Mouse (Mus musculus): Measurements from ENCODE around the gene Trim9. TPM values are rescaled to one million over a fixed set of nuclear protein-coding genes. Genes with fewer than 3 reads are reported as not detected.

Gene Trim9
- polyA plus RNA-seq, 1 experiment from 2014 or later, result 27.4 TPM

- H3K4me1 ChIP-seq (ENCODE audit: control insufficient read depth, insufficient read depth, low read length), result 0 out of 2 replicates have a peak, but pooled peaks cover 2% of the 10 kb centered on the region
- no peak overlapping the region for H3K4me2 ChIP-seq (ENCODE audit: low read depth)
- H3K4me3 ChIP-seq (ENCODE audit: low read depth, low read length), result no peak overlapping the region
- H3K9me3 ChIP-seq (ENCODE audit: control insufficient read depth, low read length), result no peaks in the 10 kb centered on the region
- DNase-seq (ENCODE audit: low spot score) (no peak), ATAC-seq (ENCODE audit: insufficient read depth, low FRiP score, low TSS enrichment) (no peak)
- no peak overlapping the region for H3K9ac ChIP-seq (ENCODE audit: low read length)
- H3K27ac ChIP-seq (ENCODE audit: low read depth, low read length), result no peak overlapping the region
- no peaks in the 10 kb centered on the region for H3K36me3 ChIP-seq (ENCODE audit: control insufficient read depth, insufficient read depth, low read length)
- no peaks in the 10 kb centered on the region for H3K27me3 ChIP-seq (ENCODE audit: control insufficient read depth, insufficient read depth, low read length)
- 38% methylated on average over 4 of the region's 4 CpGs for WGBS
Observed at GRCm38 (mm10) chr12:70363016-70363415, 15.6 kb upstream of the Trim9 start.

GRCm38 (mm10) chr12:70360276-70360675, 12.9 kb upstream of the Trim9 start:
- no peak overlapping the region for H3K27ac ChIP-seq (ENCODE audit: low read depth, low read length)

GRCm38 (mm10) chr12:70359443-70359842, 12.0 kb upstream of the Trim9 start:
- H3K4me2 ChIP-seq (ENCODE audit: low read depth), result no peak overlapping the region
- H3K4me1 ChIP-seq (ENCODE audit: control insufficient read depth, insufficient read depth, low read length), result no peaks in the 10 kb centered on the region
- DNase-seq (ENCODE audit: low spot score) (no peak), ATAC-seq (ENCODE audit: insufficient read depth, low FRiP score, low TSS enrichment) (no peak)
- H3K9ac ChIP-seq (ENCODE audit: low read length), result no peak overlapping the region
- no peaks in the 10 kb centered on the region for H3K9me3 ChIP-seq (ENCODE audit: control insufficient read depth, low read length)
- no peak overlapping the region for H3K27ac ChIP-seq (ENCODE audit: low read depth, low read length)
- no peak overlapping the region for H3K4me3 ChIP-seq (ENCODE audit: low read depth, low read length)
- no peaks in the 10 kb centered on the region for H3K27me3 ChIP-seq (ENCODE audit: control insufficient read depth, insufficient read depth, low read length)
- WGBS, result 84% methylated on average over 13 of the region's 13 CpGs
- no peaks in the 10 kb centered on the region for H3K36me3 ChIP-seq (ENCODE audit: control insufficient read depth, insufficient read depth, low read length)

More at GRCm38 (mm10) chr12:70360276-70360675, 12.9 kb upstream of the Trim9 start:
- ATAC-seq (ENCODE audit: insufficient read depth, low FRiP score, low TSS enrichment) (no peak), DNase-seq (ENCODE audit: low spot score) (no peak)
- Histone ChIP-seq H3K9ac (ENCODE audit: low read length) (no peak overlapping the region), H3K4me2 (ENCODE audit: low read depth) (no peak overlapping the region), H3K9me3 (ENCODE audit: control insufficient read depth, low read length) (no peaks in the 10 kb centered on the region), H3K27me3 (ENCODE audit: control insufficient read depth, insufficient read depth, low read length) (no peaks in the 10 kb centered on the region), H3K4me3 (ENCODE audit: low read depth, low read length) (no peak overlapping the region), H3K4me1 (ENCODE audit: control insufficient read depth, insufficient read depth, low read length) (no peaks in the 10 kb centered on the region), H3K36me3 (ENCODE audit: control insufficient read depth, insufficient read depth, low read length) (no peaks in the 10 kb centered on the region)
- WGBS, result 81% methylated on average over 5 of the region's 5 CpGs

- Histone ChIP-seq H3K4me1 (ENCODE audit: control insufficient read depth, insufficient read depth, low read length) (no peaks in the 10 kb centered on the region), H3K9ac (ENCODE audit: low read length) (no peak overlapping the region), H3K4me3 (ENCODE audit: low read depth, low read length) (no peak overlapping the region), H3K36me3 (ENCODE audit: control insufficient read depth, insufficient read depth, low read length) (no peaks in the 10 kb centered on the region), H3K27ac (ENCODE audit: low read depth, low read length) (no peak overlapping the region), H3K27me3 (ENCODE audit: control insufficient read depth, insufficient read depth, low read length) (no peaks in the 10 kb centered on the region), H3K4me2 (ENCODE audit: low read depth) (no peak overlapping the region), H3K9me3 (ENCODE audit: control insufficient read depth, low read length) (no peaks in the 10 kb centered on the region)
- no peak for DNase-seq (ENCODE audit: low spot score)
- 49% methylated on average over 8 of the region's 8 CpGs for WGBS
- ATAC-seq (ENCODE audit: insufficient read depth, low FRiP score, low TSS enrichment), result no peak
Observed at GRCm38 (mm10) chr12:70354926-70355325, 7.5 kb upstream of the Trim9 start.

- 89% methylated on average over 4 of the region's 4 CpGs for WGBS
Observed at GRCm38 (mm10) chr12:70350490-70350889, 3.1 kb upstream of the Trim9 start.

GRCm38 (mm10) chr12:70349788-70350187, 2.4 kb upstream of the Trim9 start:
- no peak overlapping the region for H3K4me2 ChIP-seq (ENCODE audit: low read depth)
- H3K4me1 ChIP-seq (ENCODE audit: control insufficient read depth, insufficient read depth, low read length), result peaks cover 19% of the 10 kb centered on the region
- no peaks in the 10 kb centered on the region for H3K36me3 ChIP-seq (ENCODE audit: control insufficient read depth, insufficient read depth, low read length)
- H3K27me3 ChIP-seq (ENCODE audit: control insufficient read depth, insufficient read depth, low read length), result no peaks in the 10 kb centered on the region
- WGBS, result 80% methylated on average over 6 of the region's 6 CpGs
- DNase-seq (ENCODE audit: low spot score) (no peak), ATAC-seq (ENCODE audit: insufficient read depth, low FRiP score, low TSS enrichment) (no peak)
- no peaks in the 10 kb centered on the region for H3K9me3 ChIP-seq (ENCODE audit: control insufficient read depth, low read length)
- H3K9ac ChIP-seq (ENCODE audit: low read length), result no peak overlapping the region
- no peak overlapping the region for H3K4me3 ChIP-seq (ENCODE audit: low read depth, low read length)
- H3K27ac ChIP-seq (ENCODE audit: low read depth, low read length), result no peak overlapping the region

More at GRCm38 (mm10) chr12:70350490-70350889, 3.1 kb upstream of the Trim9 start:
- no peak overlapping the region for H3K4me3 ChIP-seq (ENCODE audit: low read depth, low read length)
- no peaks in the 10 kb centered on the region for H3K36me3 ChIP-seq (ENCODE audit: control insufficient read depth, insufficient read depth, low read length)
- H3K4me2 ChIP-seq (ENCODE audit: low read depth), result no peak overlapping the region
- no peak for DNase-seq (ENCODE audit: low spot score)
- H3K9ac ChIP-seq (ENCODE audit: low read length), result no peak overlapping the region
- no peak overlapping the region for H3K27ac ChIP-seq (ENCODE audit: low read depth, low read length)
- no peaks in the 10 kb centered on the region for H3K9me3 ChIP-seq (ENCODE audit: control insufficient read depth, low read length)
- H3K4me1 ChIP-seq (ENCODE audit: control insufficient read depth, insufficient read depth, low read length), result peaks cover 14% of the 10 kb centered on the region; the same call in 1 of the 2 replicates
- ATAC-seq (ENCODE audit: insufficient read depth, low FRiP score, low TSS enrichment), result no peak
- no peaks in the 10 kb centered on the region for H3K27me3 ChIP-seq (ENCODE audit: control insufficient read depth, insufficient read depth, low read length)

GRCm38 (mm10) chr12:70348026-70348425, 612 bp upstream of the Trim9 start:
- 23% methylated on average over 8 of the region's 8 CpGs for WGBS
- H3K27me3 ChIP-seq (ENCODE audit: control insufficient read depth, insufficient read depth, low read length), result no peaks in the 10 kb centered on the region
- H3K4me1 ChIP-seq (ENCODE audit: control insufficient read depth, insufficient read depth, low read length), result peaks cover 19% of the 10 kb centered on the region
- no peak for ATAC-seq (ENCODE audit: insufficient read depth, low FRiP score, low TSS enrichment)
- no peak for DNase-seq (ENCODE audit: low spot score)
- no peaks in the 10 kb centered on the region for H3K36me3 ChIP-seq (ENCODE audit: control insufficient read depth, insufficient read depth, low read length)
- H3K27ac ChIP-seq (ENCODE audit: low read depth, low read length), result peak overlapping the region; percentile 87
- no peaks in the 10 kb centered on the region for H3K9me3 ChIP-seq (ENCODE audit: control insufficient read depth, low read length)
- H3K9ac ChIP-seq (ENCODE audit: low read length), result peak overlapping the region; percentile 70
- peak overlapping the region; percentile 94 for H3K4me2 ChIP-seq (ENCODE audit: low read depth)
- H3K4me3 ChIP-seq (ENCODE audit: low read depth, low read length), result peak overlapping the region; percentile 66

- WGBS, result under 1% methylated on average over 60 of the region's 60 CpGs
- peak overlapping the region; percentile 53 for H3K27ac ChIP-seq (ENCODE audit: low read depth, low read length)
Observed at GRCm38 (mm10) chr12:70346139-70347026, 1.0 kb downstream of the Trim9 start.

More at GRCm38 (mm10) chr12:70346139-70347026, 1.0 kb downstream of the Trim9 start:
- Histone ChIP-seq H3K4me1 (ENCODE audit: control insufficient read depth, insufficient read depth, low read length) (peaks cover 19% of the 10 kb centered on the region), H3K9ac (ENCODE audit: low read length) (peak overlapping the region; percentile 67), H3K27me3 (ENCODE audit: control insufficient read depth, insufficient read depth, low read length) (no peaks in the 10 kb centered on the region), H3K9me3 (ENCODE audit: control insufficient read depth, low read length) (no peaks in the 10 kb centered on the region), H3K4me2 (ENCODE audit: low read depth) (peak overlapping the region; percentile 94), H3K36me3 (ENCODE audit: control insufficient read depth, insufficient read depth, low read length) (no peaks in the 10 kb centered on the region), H3K4me3 (ENCODE audit: low read depth, low read length) (peak overlapping the region; percentile 66)
- DNase-seq (ENCODE audit: low spot score), result peak; percentile 81
- ATAC-seq (ENCODE audit: insufficient read depth, low FRiP score, low TSS enrichment), result peak; percentile 35

Measured in neural tube, embryonic 11.5 days (tissue).